Mouse (Mus musculus): ENCODE results near the gene Sema4f.

DNA sequence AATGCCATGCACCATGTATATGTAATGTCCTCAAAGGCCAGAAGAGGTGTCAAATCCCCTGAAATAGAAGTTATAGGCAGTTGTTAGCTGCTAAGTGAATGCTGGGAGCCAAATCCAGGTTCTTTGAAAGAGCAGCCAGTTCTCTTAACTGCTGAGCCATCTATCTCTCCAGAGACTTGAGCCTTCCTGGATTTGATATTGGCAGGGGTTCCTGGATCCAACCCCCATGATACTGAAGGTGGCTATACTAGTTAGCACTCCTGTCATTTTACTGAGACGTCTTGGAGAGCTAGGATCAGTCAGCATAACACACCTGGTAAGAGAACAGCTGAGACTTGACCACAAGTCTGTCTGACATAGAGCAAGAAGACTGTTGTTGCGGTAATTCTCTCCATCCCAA, 54.1 kb downstream of the Sema4f start:
- TF ChIP-seq POLR2A (IDR thresholded peaks at IDR 0.05; ENCODE audit: insufficient read depth, low read length) (no peak), EP300 (IDR thresholded peaks at IDR 0.05; ENCODE audit: insufficient read depth, low read depth, low read length) (no peak)
